Mouse (Mus musculus) c-Kit-positive CD71-negative TER-119-negative erythroid progenitor cells, embryonic 14.5 days (primary cell): Measurements from ENCODE around the gene Gpr139.

Source experiments
- DNase-seq: peaks from one replicate; pipeline ENCODE4 v3.0.0-alpha.2; 2013; ENCODE audit warnings: low read depth

Gene Gpr139

GRCm38 (mm10) chr7:119184341-119185143 lies at the start of gene Gpr139:
Gene Gpr139, minus strand, starts transcription at chr7:119184603.
- no peak for DNase-seq

- no peak for DNase-seq
Measured at GRCm38 (mm10) chr7:119230971-119231370, 46.6 kb upstream of the Gpr139 start.

GRCm38 (mm10) chr7:119222706-119223105 lies 38.3 kb upstream of the Gpr139 start:
- DNase-seq = no peak

- no peak for DNase-seq
Measured at GRCm38 (mm10) chr7:119219121-119219520, 34.7 kb upstream of the Gpr139 start.

- DNase-seq = no peak
Measured at GRCm38 (mm10) chr7:119207251-119207650, 22.8 kb upstream of the Gpr139 start.

GRCm38 (mm10) chr7:119186374-119186773 lies 2.0 kb upstream of the Gpr139 start:
- peak; percentile 19 for DNase-seq

GRCm38 (mm10) chr7:119185181-119185940 lies 958 bp upstream of the Gpr139 start:
- DNase-seq = no peak

GRCm38 (mm10) chr7:119181053-119181452 lies 3.4 kb downstream of the Gpr139 start:
- no peak for DNase-seq

GRCm38 (mm10) chr7:119160015-119160414 lies 24.4 kb downstream of the Gpr139 start:
- DNase-seq = no peak

GRCm38 (mm10) chr7:119111771-119112170 lies 72.6 kb downstream of the Gpr139 start:
- peak; percentile 14 for DNase-seq

GRCm38 (mm10) chr7:119105878-119106277 lies 78.5 kb downstream of the Gpr139 start:
- DNase-seq = no peak

GRCm38 (mm10) chr7:119096583-119096982 lies 87.8 kb downstream of the Gpr139 start:
- DNase-seq = no peak
